Mouse (Mus musculus) heart, embryonic 13.5 days (tissue): ENCODE measurements around the gene Ndufa13. TPM values are rescaled to one million over a fixed set of nuclear protein-coding genes. Genes with fewer than 3 reads are reported as not detected.

Experiments used
- ATAC-seq: fragments of 200-750 bp; cut with Nextera tagmentation; 2 replicates; pipeline ENCODE4 v1.8.0; 2017; ENCODE audit warnings: moderate TSS enrichment; ENCODE audit not compliant: insufficient number of reproducible peaks, low FRiP score, low TSS enrichment; ENCODE audit errors: extremely low read depth
- H3K27ac ChIP-seq: fragments of 300-500 bp; sonication (generic); replicated peaks from 2 replicates; pipeline ENCODE4 v1.5.1; 2015; ENCODE audit warnings: moderate library complexity, mild to moderate bottlenecking, inconsistent platforms
- H3K27me3 ChIP-seq: fragments of 300-500 bp; sonication (generic); replicated peaks from 2 replicates; pipeline ENCODE4 v1.6.1; 2015; ENCODE audit warnings: mild to moderate bottlenecking, inconsistent platforms
- H3K36me3 ChIP-seq: fragments of 300-500 bp; sonication (generic); 2 replicates; pipeline ENCODE4 v1.6.1; 2015; ENCODE audit warnings: mild to moderate bottlenecking, inconsistent platforms
- H3K4me1 ChIP-seq: fragments of 300-500 bp; sonication (generic); 2 replicates; pipeline ENCODE4 v1.6.1; 2015; ENCODE audit warnings: inconsistent platforms
- H3K4me2 ChIP-seq: fragments of 300-500 bp; sonication (generic); 2 replicates; pipeline ENCODE4 v1.6.1; 2015; ENCODE audit warnings: inconsistent platforms, mild to moderate bottlenecking, moderate library complexity
- H3K4me3 ChIP-seq: fragments of 300-500 bp; sonication (generic); 2 replicates; pipeline ENCODE4 v1.5.1; 2015; ENCODE audit warnings: moderate library complexity, mild to moderate bottlenecking, inconsistent platforms
- H3K9ac ChIP-seq: fragments of 300-500 bp; sonication (generic); 2 replicates; pipeline ENCODE4 v1.6.1; 2015; ENCODE audit warnings: inconsistent platforms, mild to moderate bottlenecking, moderate library complexity
- H3K9me3 ChIP-seq: fragments of 300-500 bp; sonication (generic); 2 replicates; pipeline ENCODE4 v1.6.1; 2016; ENCODE audit warnings: inconsistent platforms
- WGBS: fragments of 180-500 bp; shearing (Covaris S2); methylation state at CpG from one replicate; pipeline ENCODE4 v1.1.7; 2015; ENCODE audit warnings: mixed read lengths; 5-methylcytosine and 5-hydroxymethylcytosine counted together
- polyA plus RNA-seq: library from polyadenylated mRNA; unstranded; fragments of >200 nt; fragmentation: Nextera tagmentation; extraction: Ambion mirVana; gene quantifications from 2 replicates; pipeline ENCODE4 v1.2.1, GENCODE M21; 2015

Ndufa13 gene
- polyA plus RNA-seq, 1 experiment from 2014 or later, result 304 TPM

GRCm38 (mm10) chr8:69890813-69891241, 11.5 kb downstream of the Ndufa13 start:
- no peak for ATAC-seq
- no peak overlapping the region for H3K27ac ChIP-seq
- H3K4me3 ChIP-seq, result no peak overlapping the region
- peaks cover 58% of the 10 kb centered on the region for H3K27me3 ChIP-seq
- no peak overlapping the region for H3K9ac ChIP-seq
- H3K36me3 ChIP-seq, result peaks cover 35% of the 10 kb centered on the region
- 41% methylated on average over 19 of the region's 19 CpGs for WGBS
- no peak overlapping the region for H3K4me2 ChIP-seq
- H3K4me1 ChIP-seq, result peaks cover 61% of the 10 kb centered on the region
- no peaks in the 10 kb centered on the region for H3K9me3 ChIP-seq

GRCm38 (mm10) chr8:69888902-69889301, 13.5 kb downstream of the Ndufa13 start:
- Histone ChIP-seq H3K9me3 (no peaks in the 10 kb centered on the region), H3K27me3 (peaks cover 77% of the 10 kb centered on the region), H3K27ac (no peak overlapping the region), H3K9ac (peak overlapping the region; percentile 64; the same call in 1 of the 2 replicates), H3K36me3 (peaks cover 23% of the 10 kb centered on the region), H3K4me1 (peaks cover 43% of the 10 kb centered on the region), H3K4me2 (peak overlapping the region; percentile 64), H3K4me3 (peak overlapping the region; percentile 45)
- WGBS, result 9% methylated on average over 32 of the region's 32 CpGs
- no peak for ATAC-seq

GRCm38 (mm10) chr8:69888244-69888866, 14.0 kb downstream of the Ndufa13 start:
- Histone ChIP-seq H3K9ac (peak overlapping the region; percentile 64), H3K27ac (no peak overlapping the region), H3K9me3 (no peaks in the 10 kb centered on the region), H3K4me2 (peak overlapping the region; percentile 64), H3K4me1 (peaks cover 40% of the 10 kb centered on the region), H3K4me3 (peak overlapping the region; percentile 45), H3K36me3 (peaks cover 17% of the 10 kb centered on the region), H3K27me3 (peaks cover 83% of the 10 kb centered on the region)
- ATAC-seq, result no peak
- WGBS, result 7% methylated on average over 24 of the region's 24 CpGs

- Histone ChIP-seq H3K9ac (peak within 1 kb of the TSS; percentile 64), H3K4me2 (peak within 1 kb of the TSS; percentile 64), H3K4me3 (peak within 1 kb of the TSS; percentile 45), H3K9me3 (no peaks in the 10 kb centered on the region), H3K4me1 (peaks cover 45% of the 10 kb centered on the region), H3K27me3 (peaks cover 90% of the 10 kb centered on the region), H3K27ac (no peak within 1 kb of the TSS), H3K36me3 (peaks cover 10% of the 10 kb centered on the region)
- no peak for ATAC-seq
- WGBS, result 3% methylated on average over 60 of the region's 60 CpGs
Measured at GRCm38 (mm10) chr8:69887289-69888243, 14.8 kb downstream of the Ndufa13 start, which contains the start of gene Cilp2. Gene Cilp2, minus strand, starts transcription at chr8:69887687.

DNA sequence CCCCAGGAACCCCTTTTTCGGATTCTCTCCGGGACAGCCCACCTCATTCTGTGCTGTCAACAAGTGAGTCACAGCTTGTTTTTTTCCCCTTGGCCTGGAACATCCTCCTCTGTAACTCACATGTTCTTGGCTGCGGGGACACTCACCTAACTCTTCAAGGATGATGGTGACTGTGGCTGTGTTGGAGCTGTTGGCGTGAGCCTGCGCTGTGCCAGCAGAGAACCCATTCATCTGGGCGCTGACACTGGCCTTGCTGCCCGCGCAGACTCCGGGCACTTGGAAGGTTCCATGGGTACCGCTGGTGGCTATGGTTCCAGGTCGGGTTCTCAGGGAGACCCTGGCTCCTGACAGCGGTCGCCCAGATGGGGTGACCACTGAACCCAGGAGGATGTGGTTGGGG, 18.2 kb downstream of the Ndufa13 start:
- no peaks in the 10 kb centered on the region for H3K36me3 ChIP-seq
- H3K4me2 ChIP-seq, result no peak overlapping the region
- peaks cover 100% of the 10 kb centered on the region for H3K27me3 ChIP-seq
- WGBS, result 55% methylated on average over 13 of the region's 13 CpGs
- ATAC-seq, result no peak
- no peaks in the 10 kb centered on the region for H3K9me3 ChIP-seq
- no peak overlapping the region for H3K9ac ChIP-seq
- no peak overlapping the region for H3K4me3 ChIP-seq
- no peak overlapping the region for H3K27ac ChIP-seq
- H3K4me1 ChIP-seq, result peaks cover 49% of the 10 kb centered on the region

GRCm38 (mm10) chr8:69882833-69883600, 19.3 kb downstream of the Ndufa13 start:
- no peak for ATAC-seq
- WGBS, result 15% methylated on average over 52 of the region's 52 CpGs
- H3K4me2 ChIP-seq, result peak overlapping the region; percentile 70

GRCm38 (mm10) chr8:69882021-69882756, 20.2 kb downstream of the Ndufa13 start:
- Histone ChIP-seq H3K4me1 (peaks cover 30% of the 10 kb centered on the region), H3K9me3 (no peaks in the 10 kb centered on the region), H3K4me3 (peak overlapping the region; percentile 53), H3K27ac (no peak overlapping the region), H3K36me3 (no peaks in the 10 kb centered on the region), H3K4me2 (peak overlapping the region; percentile 70), H3K9ac (peak overlapping the region; percentile 74), H3K27me3 (peaks cover 99% of the 10 kb centered on the region)
- WGBS, result 8% methylated on average over 102 of the region's 103 CpGs
- ATAC-seq, result no peak

More at GRCm38 (mm10) chr8:69882833-69883600, 19.3 kb downstream of the Ndufa13 start:
- no peak overlapping the region for H3K27ac ChIP-seq
- H3K27me3 ChIP-seq, result peaks cover 100% of the 10 kb centered on the region
- H3K4me3 ChIP-seq, result peak overlapping the region; percentile 53
- no peaks in the 10 kb centered on the region for H3K9me3 ChIP-seq
- peaks cover 38% of the 10 kb centered on the region for H3K4me1 ChIP-seq
- no peaks in the 10 kb centered on the region for H3K36me3 ChIP-seq
- no peak overlapping the region for H3K9ac ChIP-seq

GRCm38 (mm10) chr8:69881261-69881865, 21.0 kb downstream of the Ndufa13 start:
- Histone ChIP-seq H3K9me3 (no peaks in the 10 kb centered on the region), H3K9ac (peak overlapping the region; percentile 74), H3K27ac (no peak overlapping the region), H3K27me3 (peaks cover 99% of the 10 kb centered on the region), H3K4me2 (peak overlapping the region; percentile 70), H3K4me1 (peaks cover 23% of the 10 kb centered on the region), H3K4me3 (peak overlapping the region; percentile 53), H3K36me3 (no peaks in the 10 kb centered on the region)
- WGBS, result 18% methylated on average over 79 of the region's 79 CpGs
- ATAC-seq, result no peak

GRCm38 (mm10) chr8:69880841-69881240, 21.5 kb downstream of the Ndufa13 start:
- no peak for ATAC-seq
- 9% methylated on average over 37 of the region's 37 CpGs for WGBS
- Histone ChIP-seq H3K27ac (no peak overlapping the region), H3K36me3 (no peaks in the 10 kb centered on the region), H3K4me3 (peak overlapping the region; percentile 53), H3K9ac (no peak overlapping the region), H3K4me1 (peaks cover 20% of the 10 kb centered on the region), H3K9me3 (no peaks in the 10 kb centered on the region), H3K4me2 (peak overlapping the region; percentile 70), H3K27me3 (peaks cover 99% of the 10 kb centered on the region)

DNA sequence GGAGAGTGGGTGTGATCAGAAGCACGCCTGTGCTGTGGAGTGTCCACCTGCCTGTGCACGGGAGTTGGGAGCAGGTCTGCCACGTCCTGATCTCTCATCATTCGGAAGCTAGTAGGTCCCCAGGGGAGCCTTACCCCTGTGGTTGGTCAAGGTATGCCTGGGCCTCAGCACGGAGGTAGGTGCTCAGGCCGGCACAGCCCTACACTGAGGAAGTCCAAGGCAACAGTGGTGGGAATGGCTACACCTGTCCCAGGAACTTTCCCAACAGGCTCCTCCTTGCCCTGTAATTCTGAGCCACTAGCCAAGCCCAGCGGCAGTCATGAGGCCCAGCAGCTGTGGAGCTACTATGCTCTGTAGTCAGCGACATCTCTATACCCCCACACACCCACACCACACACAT, 22.7 kb downstream of the Ndufa13 start:
- 62% methylated on average over 8 of the region's 8 CpGs for WGBS
- Histone ChIP-seq H3K4me1 (peaks cover 20% of the 10 kb centered on the region), H3K4me2 (no peak overlapping the region), H3K4me3 (no peak overlapping the region), H3K9me3 (no peaks in the 10 kb centered on the region), H3K9ac (no peak overlapping the region), H3K27ac (no peak overlapping the region), H3K36me3 (no peaks in the 10 kb centered on the region), H3K27me3 (peaks cover 90% of the 10 kb centered on the region)
- no peak for ATAC-seq
